Mouse (Mus musculus) brain, adult 10 weeks (tissue): ENCODE data around the gene Pdk3. TPM values are rescaled to one million over a fixed set of nuclear protein-coding genes. Genes with fewer than 3 reads are reported as not detected.

Experiments used
- polyA plus RNA-seq: library from polyadenylated mRNA; stranded (reverse); fragments of 350-450 nt; fragmentation: Illumina TruSeq; extraction: RNeasy Lipid Tissue Mini Kit (QIAGEN cat#74804); gene quantifications from one replicate; pipeline ENCODE4 v1.2.3, GENCODE M21; 2015; ENCODE audit warnings: low read depth, low replicate concordance

Gene Pdk3
- polyA plus RNA-seq, result 33.9 TPM

DNA sequence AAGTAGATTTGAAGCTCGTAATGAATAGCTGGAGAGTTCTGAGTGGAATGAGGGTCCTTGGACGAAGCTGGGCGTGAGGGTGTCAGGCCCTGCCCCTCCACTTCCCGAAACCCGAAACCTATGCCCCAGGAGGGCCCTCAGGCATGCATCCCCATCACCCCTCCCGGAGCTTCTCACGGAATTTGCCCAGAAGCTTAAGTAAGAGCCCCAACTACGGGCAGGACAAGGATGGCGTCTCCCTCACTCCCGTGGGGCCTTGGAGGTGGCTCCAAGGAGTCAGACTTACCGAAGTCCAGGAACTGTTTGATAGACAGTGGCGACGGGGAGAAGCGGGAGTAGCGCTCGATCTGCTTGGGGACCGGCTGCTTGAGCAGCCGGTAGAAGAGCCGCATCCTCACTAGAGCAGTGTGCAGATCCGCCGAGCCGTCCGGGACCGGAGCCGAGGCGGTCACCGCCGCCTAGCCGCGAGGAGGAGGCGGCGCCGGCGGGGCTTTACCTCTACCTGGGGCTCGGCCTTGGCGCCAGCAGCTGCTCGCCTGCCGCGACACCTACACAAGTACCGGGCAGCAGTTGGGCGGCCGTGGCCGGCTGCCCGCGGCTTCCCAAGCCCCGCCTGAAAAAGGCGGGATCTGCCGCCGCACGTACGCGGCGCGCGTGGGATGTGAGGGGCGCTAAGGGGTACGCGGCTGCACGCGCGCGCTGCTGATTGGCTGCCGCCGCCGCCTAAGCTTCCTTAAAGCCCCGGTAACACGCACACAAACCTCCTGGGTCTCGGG lies at the start of gene Pdk3:
Gene Pdk3, minus strand, starts transcription at position 641 of the 776 bp plus-strand sequence.

Other genes starting within 250 kb of the Pdk3 start
- 2.2 TPM for gene Pola1, start 200.0 kb downstream of the Pdk3 start, polyA plus RNA-seq
- gene Pcyt1b, start 177.3 kb downstream of the Pdk3 start, polyA plus RNA-seq, result 24.0 TPM
- not detected for gene AU015836, start 136.5 kb upstream of the Pdk3 start, polyA plus RNA-seq